Mouse (Mus musculus) midbrain, postnatal 0 days (tissue): ENCODE measurements around the gene Olfr1046. TPM values are rescaled to one million over a fixed set of nuclear protein-coding genes. Genes with fewer than 3 reads are reported as not detected.
"Not testable (repeated sequence)": the region's sequence is repeated elsewhere in the genome, so short reads cannot be mapped to it uniquely, and the experiment has no call there.

Source experiments
- ATAC-seq: fragments of 200-750 bp; cut with Nextera tagmentation; 2 replicates; pipeline ENCODE4 v1.8.0; 2017; ENCODE audit warnings: moderate number of reproducible peaks, mild to moderate bottlenecking, moderate TSS enrichment, moderate library complexity; ENCODE audit not compliant: low FRiP score
- DNase-seq: peaks from one replicate; pipeline ENCODE4 v3.0.0-alpha.2; 2015; ENCODE audit warnings: low spot score
- H3K27ac ChIP-seq: fragments of 300-500 bp; sonication (generic); 2 replicates; pipeline ENCODE4 v1.5.1; 2014; ENCODE audit warnings: low read depth, mild to moderate bottlenecking, low read length, mixed read lengths
- H3K27me3 ChIP-seq: fragments of 300-500 bp; sonication (generic); 2 replicates; pipeline ENCODE4 v1.6.1; 2014; ENCODE audit warnings: low read length, control low read depth, mixed read lengths; ENCODE audit not compliant: insufficient read depth
- H3K36me3 ChIP-seq: fragments of 300-500 bp; sonication (generic); 2 replicates; pipeline ENCODE4 v1.6.1; 2014; ENCODE audit warnings: low read length, control low read depth, mixed read lengths; ENCODE audit not compliant: insufficient read depth
- H3K4me1 ChIP-seq: fragments of 300-500 bp; sonication (generic); 2 replicates; pipeline ENCODE4 v1.6.1; 2014; ENCODE audit warnings: mild to moderate bottlenecking, control low read depth, antibody characterized with exemption, low read length, mixed read lengths; ENCODE audit not compliant: insufficient read depth
- H3K4me2 ChIP-seq: fragments of 300-500 bp; sonication (generic); 2 replicates; pipeline ENCODE4 v1.6.1; 2014; ENCODE audit warnings: low read depth, mild to moderate bottlenecking, low read length, mixed read lengths; ENCODE audit not compliant: poor library complexity, severe bottlenecking
- H3K4me3 ChIP-seq: fragments of 300-500 bp; sonication (generic); 2 replicates; pipeline ENCODE4 v1.5.1; 2014; ENCODE audit warnings: low read depth, mild to moderate bottlenecking, low read length, moderate library complexity
- H3K9ac ChIP-seq: fragments of 300-500 bp; sonication (generic); replicated peaks from 2 replicates; pipeline ENCODE4 v1.6.1; 2014; ENCODE audit warnings: mild to moderate bottlenecking, low read length, moderate library complexity, mixed read lengths; ENCODE audit not compliant: poor library complexity, severe bottlenecking
- H3K9me3 ChIP-seq: fragments of 300-500 bp; sonication (generic); 2 replicates; pipeline ENCODE4 v1.6.1; 2016; ENCODE audit warnings: low read length, control low read depth
- CTCF ChIP-seq: IDR thresholded peaks from 2 replicates; pipeline ENCODE4 v1.5.1; 2016; ENCODE audit warnings: antibody characterized with exemption, mild to moderate bottlenecking
- WGBS: fragments of 180-500 bp; shearing (Covaris S2); extraction: QIAGEN DNeasy Blood & Tissue Kit; methylation state at CpG from one replicate; pipeline ENCODE4 v1.1.7; 2014; 5-methylcytosine and 5-hydroxymethylcytosine counted together
- polyA plus RNA-seq: library from polyadenylated mRNA; unstranded; fragments of >200 nt; fragmentation: Nextera tagmentation; extraction: Ambion mirVana; gene quantifications from 2 replicates; pipeline ENCODE4 v1.2.1, GENCODE M21; 2015
- total RNA-seq: library from RNA; depleted of rRNA; stranded (reverse); fragments of >200 nt; gene quantifications from 2 replicates; pipeline ENCODE4 v1.2.3, GENCODE M21; 2014; rRNA removed

Olfr1046 gene
- total RNA-seq = not detected in 2 replicates
- not detected in 2 replicates for polyA plus RNA-seq

- no peaks in the 10 kb centered on the region for H3K36me3 ChIP-seq
- H3K4me1 ChIP-seq = no peaks in the 10 kb centered on the region
- no peak within 1 kb of the TSS for H3K9ac ChIP-seq
- no peak for TF ChIP-seq CTCF
- ATAC-seq (no peak), DNase-seq (no peak)
- H3K27ac ChIP-seq = no peak within 1 kb of the TSS
- H3K9me3 ChIP-seq = no peaks in the 10 kb centered on the region
- no peaks in the 10 kb centered on the region for H3K27me3 ChIP-seq
- H3K4me3 ChIP-seq = no peak within 1 kb of the TSS
- H3K4me2 ChIP-seq = no peak within 1 kb of the TSS
- WGBS = 69% methylated on average over 2 of the region's 2 CpGs
These were observed at the start of gene Olfr1046 for GRCm38 (mm10) chr2:86219214-86219613. TSS of gene Olfr1046 (minus strand) at chr2:86219314.

DNA sequence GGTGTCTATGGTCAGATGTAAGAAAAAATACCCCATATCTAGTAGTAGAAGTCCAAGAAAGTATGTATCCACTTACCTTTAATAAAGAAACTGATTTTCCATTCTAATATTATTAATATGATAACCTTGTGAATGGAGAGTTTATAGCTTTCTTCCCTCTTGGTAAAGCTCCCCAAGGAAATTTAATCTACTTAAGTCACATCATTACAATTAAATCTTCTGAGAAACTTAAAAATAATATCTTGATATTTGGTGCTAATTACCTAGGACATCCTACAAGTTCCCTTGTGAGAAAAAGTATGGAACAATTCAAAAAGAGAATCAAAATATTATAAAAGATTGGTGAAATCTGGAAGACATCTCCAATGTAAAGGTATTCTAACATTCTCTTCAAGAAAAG lies 39.1 kb upstream of the Olfr1046 start, which contains the start of gene Olfr1049:
TSS of gene Olfr1049 (minus strand) at position 101 of the 400 bp plus-strand sequence.
- DNase-seq, ATAC-seq, H3K36me3 ChIP-seq: not testable (repeated sequence)

DNA sequence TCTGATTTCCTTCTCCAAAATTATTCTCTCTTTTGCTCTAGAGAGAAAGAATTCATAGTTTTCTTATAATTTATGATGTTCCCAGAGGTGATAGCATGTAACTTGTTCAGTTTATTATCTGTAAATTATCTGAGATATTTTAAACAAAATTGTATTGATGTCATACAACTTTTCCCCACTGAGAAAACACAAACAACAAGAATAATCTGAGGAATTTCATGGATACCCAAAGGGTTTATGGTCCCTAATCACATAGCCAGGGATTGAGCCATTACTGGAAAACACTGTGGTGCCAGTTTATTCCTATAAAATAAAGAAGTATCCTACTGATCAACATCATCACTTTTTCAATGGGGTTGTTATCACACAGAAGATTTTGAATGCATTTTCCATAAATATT lies 21.1 kb upstream of the Olfr1046 start, which contains the start of gene Olfr1048:
TSS of gene Olfr1048 (minus strand) at position 101 of the 400 bp plus-strand sequence.
- no peak within 1 kb of the TSS for H3K27ac ChIP-seq
- H3K4me3 ChIP-seq = no peak within 1 kb of the TSS
- no peak within 1 kb of the TSS for H3K4me2 ChIP-seq
- no peaks in the 10 kb centered on the region for H3K4me1 ChIP-seq
- H3K9ac ChIP-seq = no peak within 1 kb of the TSS
- DNase-seq (no peak), ATAC-seq (no peak)
- no peaks in the 10 kb centered on the region for H3K36me3 ChIP-seq
- TF ChIP-seq CTCF = no peak
- H3K9me3 ChIP-seq = no peaks in the 10 kb centered on the region
- H3K27me3 ChIP-seq = no peaks in the 10 kb centered on the region

More for the DNA sequence above, 39.1 kb upstream of the Olfr1046 start, which contains the start of gene Olfr1049:
- not testable (repeated sequence) for H3K27me3 ChIP-seq, H3K4me1 ChIP-seq, H3K4me3 ChIP-seq, H3K27ac ChIP-seq, H3K9ac ChIP-seq, H3K9me3 ChIP-seq, H3K4me2 ChIP-seq

DNA sequence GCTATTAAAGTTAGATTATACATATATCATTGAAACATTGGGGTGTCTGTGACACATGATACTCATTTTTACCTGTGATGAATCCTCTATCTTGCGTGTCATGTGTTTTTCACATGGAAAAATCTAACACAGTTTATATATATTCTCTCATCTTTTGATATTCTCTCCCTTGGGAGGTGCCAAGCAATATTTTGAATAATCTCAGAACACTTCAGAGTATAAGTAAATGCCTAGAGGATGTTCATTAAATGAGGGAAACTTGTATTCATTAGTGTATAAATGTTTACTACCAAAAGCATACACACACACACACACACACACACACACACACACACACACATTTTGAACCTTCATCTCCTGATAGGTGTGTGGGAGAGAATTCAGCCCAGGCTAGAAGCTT lies 12.2 kb upstream of the Olfr1046 start, which contains the start of gene Olfr1047:
TSS of gene Olfr1047 (minus strand) at position 101 of the 400 bp plus-strand sequence.
- H3K4me1 ChIP-seq = no peaks in the 10 kb centered on the region
- no peaks in the 10 kb centered on the region for H3K36me3 ChIP-seq
- no peaks in the 10 kb centered on the region for H3K27me3 ChIP-seq
- H3K4me3 ChIP-seq = no peak within 1 kb of the TSS
- DNase-seq (no peak), ATAC-seq (no peak)
- H3K9ac ChIP-seq = no peak within 1 kb of the TSS
- no peaks in the 10 kb centered on the region for H3K9me3 ChIP-seq
- WGBS = 83% methylated on average over 1 of the region's 1 CpGs
- no peak for TF ChIP-seq CTCF
- no peak within 1 kb of the TSS for H3K27ac ChIP-seq
- H3K4me2 ChIP-seq = no peak within 1 kb of the TSS

GRCm38 (mm10) chr2:86202909-86203308 lies 16.2 kb downstream of the Olfr1046 start, which contains the start of gene Olfr1045:
TSS of gene Olfr1045 (minus strand) at chr2:86203009.
- H3K9ac ChIP-seq = no peak within 1 kb of the TSS
- no peak for ATAC-seq
- no peak for DNase-seq
- H3K4me2 ChIP-seq = no peak within 1 kb of the TSS
- no peaks in the 10 kb centered on the region for H3K9me3 ChIP-seq
- H3K27me3 ChIP-seq = no peaks in the 10 kb centered on the region
- H3K27ac ChIP-seq = no peak within 1 kb of the TSS
- TF ChIP-seq CTCF = no peak
- no peaks in the 10 kb centered on the region for H3K36me3 ChIP-seq
- H3K4me1 ChIP-seq = no peaks in the 10 kb centered on the region
- H3K4me3 ChIP-seq = no peak within 1 kb of the TSS

DNA sequence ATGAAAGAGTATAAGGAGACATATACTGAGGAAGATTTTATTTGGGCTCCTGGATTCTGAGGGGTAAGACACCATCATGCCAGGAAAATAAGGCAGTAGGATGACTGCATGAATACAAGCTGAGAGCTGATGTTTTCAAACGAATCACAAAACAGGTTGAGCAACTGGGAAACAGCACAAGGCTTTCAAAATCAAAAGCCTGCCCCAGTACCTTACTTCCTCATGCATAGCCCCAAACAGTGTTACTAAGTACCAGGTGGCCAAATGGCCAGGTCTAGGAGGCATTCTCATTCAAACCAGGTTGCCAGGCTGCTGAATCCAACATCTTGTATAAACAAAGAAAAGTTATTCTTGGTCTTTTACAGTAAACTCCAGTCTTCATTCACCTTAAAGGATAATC lies 23.3 kb downstream of the Olfr1046 start:
- Histone ChIP-seq H3K36me3 (no peaks in the 10 kb centered on the region), H3K4me2 (no peak overlapping the region), H3K9ac (no peak overlapping the region), H3K9me3 (no peaks in the 10 kb centered on the region), H3K27me3 (no peaks in the 10 kb centered on the region), H3K27ac (no peak overlapping the region), H3K4me1 (no peaks in the 10 kb centered on the region), H3K4me3 (no peak overlapping the region)
- ATAC-seq (no peak), DNase-seq (no peak)
- no peak for TF ChIP-seq CTCF
- WGBS = 34% methylated on average over 1 of the region's 1 CpGs
